Mouse (Mus musculus) cortical plate, adult 2 months (tissue): ENCODE results near the gene Lrrc15. TPM values are rescaled to one million over a fixed set of nuclear protein-coding genes. Genes with fewer than 3 reads are reported as not detected.

Experiments used
- H3K27ac ChIP-seq: fragments of 200-500 bp; 2 replicates; pipeline ENCODE4 v1.5.1; 2012; ENCODE audit warnings: low read length, control low read depth, inconsistent platforms; ENCODE audit not compliant: insufficient read depth
- H3K4me1 ChIP-seq: fragments of 200-500 bp; 2 replicates; pipeline ENCODE4 v1.6.1; 2011; ENCODE audit warnings: low read length; ENCODE audit not compliant: control insufficient read depth, insufficient read depth
- H3K4me3 ChIP-seq: fragments of 200-500 bp; 2 replicates; pipeline ENCODE4 v1.5.1; 2011; ENCODE audit warnings: mild to moderate bottlenecking, low read length, control low read depth; ENCODE audit not compliant: insufficient read depth
- CTCF ChIP-seq: fragments of 200-500 bp; IDR thresholded peaks from 2 replicates; pipeline ENCODE4 v1.5.1; 2011; ENCODE audit warnings: mild to moderate bottlenecking, control low read depth, low read length; ENCODE audit not compliant: insufficient read depth; ENCODE audit errors: extremely low read depth
- POLR2A ChIP-seq: fragments of 200-500 bp; IDR thresholded peaks from 2 replicates; pipeline ENCODE4 v1.6.1; 2011; ENCODE audit warnings: mild to moderate bottlenecking, low read length, control low read depth; ENCODE audit not compliant: insufficient read depth; ENCODE audit errors: extremely low read depth
- polyA plus RNA-seq: library from polyadenylated mRNA; depleted of rRNA; stranded (reverse); fragments of >200 nt; gene quantifications from 2 replicates; pipeline ENCODE4 v1.2.3, GENCODE M21; 2012

Gene Lrrc15
- polyA plus RNA-seq, 1 experiment = not detected

GRCm38 (mm10) chr16:30304236-30304635 lies 21.2 kb upstream of the Lrrc15 start:
- Histone ChIP-seq H3K4me3 (no peak overlapping the region), H3K4me1 (no peaks in the 10 kb centered on the region), H3K27ac (no peak overlapping the region)
- TF ChIP-seq POLR2A (no peak), CTCF (no peak)

GRCm38 (mm10) chr16:30303411-30303810 lies 20.4 kb upstream of the Lrrc15 start:
- TF ChIP-seq POLR2A = no peak
- TF ChIP-seq CTCF = no peak
- no peak overlapping the region for H3K27ac ChIP-seq
- no peak overlapping the region for H3K4me3 ChIP-seq

GRCm38 (mm10) chr16:30302686-30303085 lies 19.6 kb upstream of the Lrrc15 start:
- TF ChIP-seq POLR2A (no peak), CTCF (no peak)
- no peak overlapping the region for H3K4me3 ChIP-seq
- H3K27ac ChIP-seq = no peak overlapping the region
- no peaks in the 10 kb centered on the region for H3K4me1 ChIP-seq

More at GRCm38 (mm10) chr16:30303411-30303810, 20.4 kb upstream of the Lrrc15 start:
- H3K4me1 ChIP-seq = no peaks in the 10 kb centered on the region

GRCm38 (mm10) chr16:30299711-30300277 lies 16.7 kb upstream of the Lrrc15 start:
- no peak overlapping the region for H3K4me3 ChIP-seq
- no peaks in the 10 kb centered on the region for H3K4me1 ChIP-seq
- TF ChIP-seq CTCF (no peak), POLR2A (no peak)
- H3K27ac ChIP-seq = no peak overlapping the region

GRCm38 (mm10) chr16:30297450-30297849 lies 14.4 kb upstream of the Lrrc15 start:
- TF ChIP-seq POLR2A = no peak
- TF ChIP-seq CTCF = no peak
- Histone ChIP-seq H3K4me1 (no peaks in the 10 kb centered on the region), H3K4me3 (no peak overlapping the region), H3K27ac (no peak overlapping the region)

- no peak overlapping the region for H3K4me3 ChIP-seq
- H3K27ac ChIP-seq = no peak overlapping the region
- no peaks in the 10 kb centered on the region for H3K4me1 ChIP-seq
- no peak for TF ChIP-seq CTCF
- no peak for TF ChIP-seq POLR2A
These were observed 13.7 kb upstream of the Lrrc15 start for GRCm38 (mm10) chr16:30296601-30297275.

GRCm38 (mm10) chr16:30295106-30295505 lies 12.1 kb upstream of the Lrrc15 start:
- H3K27ac ChIP-seq = no peak overlapping the region
- H3K4me1 ChIP-seq = no peaks in the 10 kb centered on the region
- TF ChIP-seq CTCF = no peak
- no peak for TF ChIP-seq POLR2A
- H3K4me3 ChIP-seq = no peak overlapping the region

- TF ChIP-seq POLR2A = no peak
- no peak for TF ChIP-seq CTCF
- no peaks in the 10 kb centered on the region for H3K4me1 ChIP-seq
- H3K4me3 ChIP-seq = no peak overlapping the region
- no peak overlapping the region for H3K27ac ChIP-seq
These were observed 7.4 kb upstream of the Lrrc15 start for GRCm38 (mm10) chr16:30290436-30290835.

- Histone ChIP-seq H3K27ac (no peak overlapping the region), H3K4me1 (no peaks in the 10 kb centered on the region; the same call in 1 of the 2 replicates), H3K4me3 (no peak overlapping the region)
- no peak for TF ChIP-seq CTCF
- no peak for TF ChIP-seq POLR2A
These were observed 2.6 kb upstream of the Lrrc15 start for GRCm38 (mm10) chr16:30285701-30286100.

- TF ChIP-seq CTCF = peak; percentile 66
- TF ChIP-seq POLR2A = no peak
- H3K4me3 ChIP-seq = no peak overlapping the region
- H3K4me1 ChIP-seq = no peaks in the 10 kb centered on the region; the same call in 1 of the 2 replicates
These were observed 784 bp upstream of the Lrrc15 start for GRCm38 (mm10) chr16:30283743-30284337.

More at GRCm38 (mm10) chr16:30283743-30284337, 784 bp upstream of the Lrrc15 start:
- H3K27ac ChIP-seq = no peak overlapping the region
